Mouse (Mus musculus): Measurements from ENCODE around the gene Gcgr.
A peak's percentile ranks its signal among the peaks of the same experiment; 100 is the strongest.

The Gcgr gene

DNA sequence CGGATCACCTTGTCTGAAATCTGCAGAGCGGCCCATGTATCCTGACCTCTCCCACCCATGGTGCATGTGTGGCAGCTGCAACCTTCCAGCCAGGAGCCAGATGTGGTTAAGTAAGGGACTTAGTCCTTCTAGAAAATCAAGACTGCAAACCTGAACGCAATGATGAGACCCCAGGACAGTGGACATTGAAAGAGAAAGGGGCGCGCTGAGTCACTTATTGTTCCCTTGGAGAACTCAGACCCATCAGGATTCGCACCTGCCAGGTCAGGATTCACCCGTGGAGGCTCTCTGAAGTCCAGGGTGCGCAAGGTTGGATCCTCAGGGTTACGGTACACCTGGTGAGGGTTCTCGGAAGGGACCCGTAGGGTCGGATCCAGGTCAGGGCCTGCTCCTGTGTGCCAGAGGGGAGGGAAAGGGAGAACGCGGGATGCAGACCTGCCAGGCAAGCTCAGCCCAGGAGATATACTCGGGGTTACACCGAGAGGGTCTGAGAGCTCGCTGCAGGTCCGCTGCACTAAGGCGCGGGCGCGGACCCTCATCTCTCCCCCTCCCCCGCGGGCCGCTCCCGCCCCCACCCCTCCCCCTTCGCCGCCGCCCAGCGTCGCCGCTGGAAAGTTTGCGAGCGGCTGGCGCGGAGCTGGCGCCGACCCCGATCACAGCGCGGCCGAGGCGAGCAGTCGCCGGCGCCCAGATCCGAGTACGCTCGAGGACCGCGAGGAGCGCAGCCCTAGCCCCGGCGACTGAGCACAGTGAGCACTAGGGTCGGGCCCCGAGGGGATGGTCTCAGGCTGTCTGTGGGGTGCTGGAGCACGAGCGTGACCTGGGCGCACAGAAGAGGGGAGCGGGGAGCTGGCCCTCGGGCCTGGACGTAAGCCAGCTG, at the start of gene Gcgr:
TSS of gene Gcgr (plus strand) at position 615 of the 880 bp plus-strand sequence.
- no peak for DNase-seq (ENCODE audit: low read depth in 2 of 2, low spot score in 2 of 2)

DNA sequence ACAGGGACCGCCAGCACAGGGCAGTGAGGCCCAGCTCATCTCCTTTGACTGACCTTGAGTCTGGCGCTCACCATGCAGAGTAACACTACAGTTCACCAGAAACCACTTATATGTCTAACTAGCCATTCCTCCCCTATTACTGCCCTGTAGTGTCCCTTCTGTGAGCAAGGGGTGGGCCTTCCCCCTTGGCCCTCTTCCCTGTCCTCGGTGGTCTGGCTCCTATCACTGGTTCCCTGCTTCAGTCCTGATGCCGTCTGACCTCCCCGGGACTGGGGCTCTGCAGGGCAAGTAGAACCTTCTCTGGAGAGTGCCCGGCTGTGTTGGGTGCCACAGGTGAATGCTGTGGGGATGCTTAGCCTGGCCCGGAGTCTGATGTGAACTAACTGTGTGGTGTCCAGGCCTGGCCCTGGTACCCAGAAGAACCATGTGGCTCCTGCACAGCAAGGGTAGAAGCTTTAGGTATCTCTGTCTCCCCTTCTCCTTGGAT, 47.0 kb upstream of the Gcgr start:
- no peak for DNase-seq (ENCODE audit: low read depth in 2 of 2, low spot score in 2 of 2)

- DNase-seq (ENCODE audit: low read depth in 2 of 2, low spot score in 2 of 2): peak; percentile 74 to 80
Measured at GRCm38 (mm10) chr11:120484265-120484981, 46.1 kb upstream of the Gcgr start, which contains the start of gene Mrpl12. TSS of gene Mrpl12 (plus strand) at chr11:120484613.

DNA sequence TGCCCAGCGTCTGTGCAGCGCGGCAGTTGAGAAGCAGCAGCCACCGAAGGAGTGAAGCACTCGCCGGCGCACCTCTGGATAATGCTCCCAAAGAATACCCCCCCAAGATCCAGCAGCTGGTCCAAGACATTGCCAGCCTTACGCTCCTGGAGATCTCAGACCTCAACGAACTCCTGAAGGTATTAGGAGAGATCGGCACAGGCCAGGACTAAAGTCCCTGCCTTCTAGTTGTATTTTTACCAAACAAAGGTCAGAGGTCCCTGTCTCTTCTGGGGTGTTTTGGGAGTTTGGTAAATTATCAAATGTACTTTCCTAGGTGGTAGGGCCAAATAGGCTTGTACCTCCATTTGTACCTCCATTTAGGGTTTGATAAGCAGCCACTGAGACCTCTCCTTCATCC, 45.2 kb upstream of the Gcgr start:
- DNase-seq (ENCODE audit: low read depth in 2 of 2, low spot score in 2 of 2): no peak

- no peak for DNase-seq (ENCODE audit: low read depth in 2 of 2, low spot score in 2 of 2)
Measured at GRCm38 (mm10) chr11:120488516-120488915, 42.0 kb upstream of the Gcgr start.

- DNase-seq (ENCODE audit: low read depth in 2 of 2, low spot score in 2 of 2): peak; percentile 59 to 69
Measured at GRCm38 (mm10) chr11:120489054-120489761, 41.3 kb upstream of the Gcgr start.

DNA sequence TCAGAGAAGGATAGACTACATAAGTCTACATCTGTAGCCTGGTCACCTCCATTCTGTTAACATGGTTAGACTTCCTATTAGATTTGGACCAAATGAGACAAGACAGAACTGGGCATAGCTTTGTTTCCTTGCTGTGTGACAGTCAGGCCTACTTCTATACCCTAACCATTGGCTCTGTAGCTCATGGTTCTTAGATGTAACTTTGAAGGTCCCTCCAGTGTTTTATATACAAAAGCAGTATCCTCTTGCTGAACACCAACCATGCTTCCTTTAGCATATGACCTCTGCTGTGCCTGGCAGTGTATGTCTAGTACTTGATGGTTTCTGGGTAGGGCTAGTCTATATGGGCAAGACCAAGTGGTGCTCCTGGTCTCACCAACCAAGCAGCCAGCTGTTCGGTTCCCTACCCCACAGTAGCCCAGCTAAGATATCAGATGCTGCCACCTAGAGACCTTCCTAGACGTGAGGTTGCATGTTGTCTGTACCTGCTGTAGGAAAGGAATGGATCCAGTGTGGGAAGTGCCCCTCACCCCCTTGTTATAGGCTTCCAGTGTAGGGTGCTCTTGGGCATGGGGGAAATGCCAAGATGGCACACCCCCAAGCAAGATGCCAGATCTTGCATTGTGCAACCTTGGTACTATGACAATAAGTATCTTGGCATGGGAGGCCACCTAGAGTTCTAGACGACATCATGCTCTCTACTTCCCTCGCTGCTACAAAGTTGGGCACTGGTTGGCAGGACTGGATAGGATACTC, 40.0 kb upstream of the Gcgr start:
- DNase-seq (ENCODE audit: low read depth in 2 of 2, low spot score in 2 of 2): no peak

GRCm38 (mm10) chr11:120491317-120492023, 39.0 kb upstream of the Gcgr start, which contains the start of gene Slc25a10:
TSS of gene Slc25a10 (plus strand) at chr11:120491840.
- DNase-seq (ENCODE audit: low read depth in 2 of 2, low spot score in 2 of 2): peak in 1 of 2 experiments; percentile 39

DNA sequence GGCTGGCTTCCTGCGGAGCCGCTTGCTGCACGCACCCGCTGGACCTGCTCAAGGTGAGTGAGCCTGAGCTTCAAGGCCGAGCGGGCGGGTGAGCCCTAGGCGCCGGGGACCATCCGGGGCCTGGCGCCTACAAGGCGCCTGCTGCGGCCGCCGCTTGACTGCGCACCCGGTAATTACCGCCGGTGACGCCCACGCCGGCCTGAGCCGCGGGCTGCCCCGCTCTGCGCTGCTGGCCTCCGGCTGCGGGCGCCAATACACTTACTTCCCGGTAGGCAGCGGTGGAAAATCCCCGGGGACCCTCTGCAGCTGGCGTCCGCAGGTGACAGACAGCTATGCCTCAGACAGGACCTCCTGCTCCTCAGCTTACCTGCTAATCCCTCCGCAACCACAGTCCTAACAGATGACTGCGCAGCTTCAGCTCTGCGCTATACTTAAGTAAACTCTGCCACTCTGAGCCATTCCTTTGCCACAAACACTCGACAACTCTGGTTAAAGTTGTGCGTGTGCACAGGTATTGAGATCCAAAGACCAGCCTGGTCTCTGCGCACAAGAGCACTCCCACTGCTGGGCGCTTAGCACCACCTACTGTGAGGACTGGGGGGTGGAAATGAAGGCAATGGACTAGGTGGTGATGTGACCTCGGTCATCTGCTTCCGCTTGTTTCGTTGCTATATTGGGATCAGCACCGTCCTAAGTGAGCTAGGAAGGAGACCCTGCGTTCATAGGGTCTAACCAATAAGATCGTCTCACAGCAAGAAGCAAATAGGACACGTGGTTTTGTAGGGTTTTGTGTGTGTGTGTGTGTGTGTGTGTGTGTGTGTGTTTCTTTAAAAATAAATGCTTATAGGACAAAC, 38.2 kb upstream of the Gcgr start:
- peak in 1 of 2 experiments; percentile 33 for DNase-seq (ENCODE audit: low read depth in 2 of 2, low spot score in 2 of 2)

DNA sequence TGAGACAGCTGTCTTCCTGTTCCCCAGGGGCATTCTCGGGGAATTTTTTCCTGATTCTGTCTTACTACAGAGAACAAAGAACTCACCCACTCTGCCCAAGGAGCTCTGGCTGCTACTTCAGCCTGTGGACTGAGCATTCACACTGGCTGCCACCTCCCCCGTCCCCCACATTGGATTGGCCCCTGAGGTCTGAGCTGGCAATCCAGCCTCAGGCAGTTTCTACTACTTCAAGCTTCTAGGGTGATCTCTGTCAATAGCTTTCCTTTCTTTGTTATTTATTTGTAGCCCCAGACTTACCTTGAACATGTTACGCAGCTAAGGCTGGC, 37.7 kb upstream of the Gcgr start:
- no peak for DNase-seq (ENCODE audit: low read depth in 2 of 2, low spot score in 2 of 2)

DNA sequence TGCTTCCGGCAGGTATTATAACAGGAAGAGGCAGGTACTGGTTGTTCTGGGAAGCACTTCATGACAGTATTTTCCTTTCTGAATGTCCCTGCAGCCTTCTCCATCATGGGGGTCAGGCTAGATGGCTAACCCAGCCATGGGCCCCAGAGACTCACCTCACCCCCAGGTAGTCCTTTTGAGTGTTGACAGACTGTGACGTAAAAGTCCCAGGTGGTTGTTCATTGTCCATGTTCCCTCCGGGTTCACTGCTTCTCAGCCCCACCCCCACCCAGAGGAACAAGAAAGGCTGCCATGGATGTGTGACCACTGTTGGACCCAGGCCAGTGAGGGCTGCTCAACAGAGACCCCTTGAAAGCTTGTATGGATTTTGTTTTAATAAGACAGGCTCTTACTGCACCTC, 37.1 kb upstream of the Gcgr start:
- no peak for DNase-seq (ENCODE audit: low read depth in 2 of 2, low spot score in 2 of 2)

DNA sequence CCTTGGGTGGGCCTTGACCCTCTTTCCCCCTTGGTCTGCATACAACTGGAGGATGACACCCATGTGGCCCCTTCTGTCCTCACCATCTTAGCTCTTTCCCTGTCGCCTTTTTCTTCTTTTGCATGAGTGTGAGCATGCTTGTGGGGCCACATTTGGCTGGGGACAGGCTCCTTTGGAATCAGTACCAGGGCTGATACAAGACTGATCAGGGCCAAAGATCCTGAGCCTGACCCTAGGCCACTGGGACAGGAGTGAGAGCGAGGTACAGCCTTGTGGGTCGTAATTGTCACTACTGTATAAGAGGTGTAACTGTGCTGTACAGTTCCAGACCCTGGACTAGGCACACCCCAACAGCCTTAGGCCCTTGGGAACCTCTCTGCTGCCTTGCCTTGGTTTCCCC, 36.6 kb upstream of the Gcgr start:
- DNase-seq (ENCODE audit: low read depth in 2 of 2, low spot score in 2 of 2): no peak

- DNase-seq (ENCODE audit: low read depth in 2 of 2, low spot score in 2 of 2): no peak
Measured at GRCm38 (mm10) chr11:120497436-120497835, 33.1 kb upstream of the Gcgr start.

DNA sequence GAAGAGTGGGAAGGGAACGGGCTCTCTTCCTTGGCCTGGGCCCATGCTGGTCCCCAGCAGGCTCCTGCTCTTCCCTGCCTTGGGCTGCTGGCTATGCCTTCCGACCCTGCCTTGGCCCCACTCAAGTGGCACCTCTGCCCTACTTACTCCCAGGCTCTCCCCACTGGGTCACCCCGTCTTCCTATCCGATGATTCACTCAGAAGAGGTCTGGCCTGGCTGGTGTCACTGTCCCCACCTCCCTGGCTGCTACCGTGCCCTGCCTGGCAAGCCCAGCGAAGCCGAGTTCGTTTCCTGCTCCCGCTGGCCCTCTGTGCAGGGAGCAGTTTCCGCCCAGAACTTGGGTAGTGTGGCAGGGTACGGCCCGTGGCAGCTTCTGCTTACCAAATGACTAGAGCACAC, 32.3 kb upstream of the Gcgr start:
- DNase-seq (ENCODE audit: low read depth in 2 of 2, low spot score in 2 of 2): no peak

DNA sequence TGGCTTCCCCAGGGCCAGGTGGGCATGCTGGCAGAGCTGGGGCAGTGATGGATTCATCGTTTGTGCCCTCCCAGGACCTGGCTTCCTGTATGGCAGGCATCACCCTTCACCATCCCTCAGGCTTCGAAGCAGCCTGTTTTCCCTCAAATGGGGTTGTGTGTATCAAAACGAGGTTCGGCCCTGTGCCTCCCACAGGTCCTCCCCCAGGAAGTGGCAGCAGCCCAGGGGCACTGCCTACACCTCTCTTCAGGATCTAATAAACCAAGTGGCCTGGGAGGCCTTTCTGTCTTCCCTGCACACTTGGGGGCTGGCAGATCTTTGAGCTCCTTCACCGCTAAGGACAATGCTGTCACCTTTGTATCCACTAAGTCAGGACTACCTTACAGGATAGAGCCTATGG, 31.6 kb upstream of the Gcgr start:
- no peak for DNase-seq (ENCODE audit: low read depth in 2 of 2, low spot score in 2 of 2)

DNA sequence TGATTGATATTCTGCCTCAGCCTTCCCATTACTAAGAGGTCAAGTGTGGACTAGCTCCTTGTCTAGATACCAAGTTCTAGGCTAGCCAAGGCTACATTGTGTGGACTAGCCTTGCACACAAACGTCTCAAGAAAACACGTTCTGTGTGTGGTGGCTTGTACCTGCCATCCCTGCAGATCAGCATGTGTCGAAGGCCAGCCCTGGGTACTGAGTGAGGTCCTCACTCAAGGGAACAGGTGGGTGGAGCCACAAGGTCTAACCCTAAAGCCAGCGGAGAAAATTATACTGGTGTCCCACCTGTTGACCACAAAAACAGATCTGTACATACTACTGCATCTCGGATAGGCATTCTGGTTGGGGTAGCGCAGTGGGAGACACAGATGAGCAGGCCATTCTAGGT, 30.6 kb upstream of the Gcgr start:
- no peak for DNase-seq (ENCODE audit: low read depth in 2 of 2, low spot score in 2 of 2)

DNA sequence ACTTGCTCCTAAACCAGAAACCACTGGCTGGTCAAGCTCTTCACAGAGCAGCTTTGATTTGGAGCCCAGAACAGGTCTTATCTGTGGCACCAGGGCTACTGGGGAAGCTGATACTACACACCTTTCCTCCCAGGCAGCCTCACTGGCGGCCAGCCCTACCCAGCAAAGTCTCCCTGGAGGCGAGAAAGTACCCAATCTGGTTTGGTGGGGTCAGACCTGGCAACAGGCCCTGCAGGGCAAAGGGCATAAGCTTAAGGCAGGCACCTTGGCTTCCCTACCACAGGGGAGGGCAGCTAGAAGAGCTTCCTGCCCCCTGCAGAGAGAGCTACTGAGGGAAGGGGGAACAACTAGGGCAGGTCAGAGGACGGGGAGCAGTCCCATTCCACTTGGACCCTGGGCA, 30.1 kb upstream of the Gcgr start:
- DNase-seq (ENCODE audit: low read depth in 2 of 2, low spot score in 2 of 2): no peak

DNA sequence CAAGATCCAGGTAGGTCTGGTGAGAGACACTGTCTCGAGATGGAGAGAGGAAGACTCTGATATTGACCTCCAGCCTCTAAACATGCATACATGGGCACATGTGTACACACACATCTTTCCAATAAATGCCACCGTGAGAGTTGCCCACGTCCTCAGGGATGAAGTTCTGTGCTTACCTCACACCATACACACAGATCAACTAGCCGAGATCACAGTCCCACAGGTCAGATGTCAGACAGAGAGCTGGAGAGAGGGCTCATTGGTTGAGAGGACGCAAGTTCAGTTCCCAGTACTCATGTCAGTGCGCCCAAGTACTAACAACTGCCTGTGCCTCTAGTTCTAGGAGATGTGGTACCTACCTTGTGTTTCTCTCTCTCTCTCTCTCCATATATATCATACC, 29.5 kb upstream of the Gcgr start:
- no peak for DNase-seq (ENCODE audit: low read depth in 2 of 2, low spot score in 2 of 2)

DNA sequence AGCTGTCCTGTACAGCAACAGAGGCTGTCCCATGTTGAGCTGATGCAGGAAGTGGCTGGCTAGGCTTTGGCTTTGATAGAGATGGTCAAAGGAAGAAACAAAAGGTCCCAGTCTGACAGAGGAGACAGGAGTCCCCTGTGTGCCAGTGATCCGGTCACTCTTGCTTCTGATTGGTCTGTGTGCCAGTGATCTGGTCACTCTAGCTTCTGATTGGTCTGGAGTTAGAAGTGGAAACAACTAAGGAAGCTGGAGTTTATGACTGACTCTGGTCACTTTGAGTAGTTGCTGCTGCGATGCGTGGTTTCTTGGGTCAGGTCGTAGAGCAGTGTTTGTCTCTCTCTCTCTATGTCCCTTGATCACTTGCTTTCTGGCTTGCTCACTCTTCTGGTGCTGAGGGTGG, 28.8 kb upstream of the Gcgr start:
- no peak for DNase-seq (ENCODE audit: low read depth in 2 of 2, low spot score in 2 of 2)

Measured in CD8-positive naive resting alpha-beta T cell, adult 2 months (primary cell).